Mouse (Mus musculus) heart, adult 2 months (tissue): ENCODE data around the gene Tiam2.

Experiments
- CTCF ChIP-seq: fragments of 200-600 bp; IDR thresholded peaks from 2 replicates; pipeline ENCODE4 v1.8.1; 2022; ENCODE audit warnings: antibody characterized with exemption, mild to moderate bottlenecking, moderate library complexity
- EP300 ChIP-seq: fragments of 200-500 bp; IDR thresholded peaks from 2 replicates; pipeline ENCODE4 v1.6.1; 2011; ENCODE audit warnings: low read depth, low read length, control low read depth; ENCODE audit not compliant: insufficient read depth
- POLR2A ChIP-seq: fragments of 200-500 bp; IDR thresholded peaks from 2 replicates; pipeline ENCODE4 v1.6.1; 2011; ENCODE audit warnings: mild to moderate bottlenecking, low read depth, low read length, control low read depth; ENCODE audit not compliant: insufficient read depth

DNA sequence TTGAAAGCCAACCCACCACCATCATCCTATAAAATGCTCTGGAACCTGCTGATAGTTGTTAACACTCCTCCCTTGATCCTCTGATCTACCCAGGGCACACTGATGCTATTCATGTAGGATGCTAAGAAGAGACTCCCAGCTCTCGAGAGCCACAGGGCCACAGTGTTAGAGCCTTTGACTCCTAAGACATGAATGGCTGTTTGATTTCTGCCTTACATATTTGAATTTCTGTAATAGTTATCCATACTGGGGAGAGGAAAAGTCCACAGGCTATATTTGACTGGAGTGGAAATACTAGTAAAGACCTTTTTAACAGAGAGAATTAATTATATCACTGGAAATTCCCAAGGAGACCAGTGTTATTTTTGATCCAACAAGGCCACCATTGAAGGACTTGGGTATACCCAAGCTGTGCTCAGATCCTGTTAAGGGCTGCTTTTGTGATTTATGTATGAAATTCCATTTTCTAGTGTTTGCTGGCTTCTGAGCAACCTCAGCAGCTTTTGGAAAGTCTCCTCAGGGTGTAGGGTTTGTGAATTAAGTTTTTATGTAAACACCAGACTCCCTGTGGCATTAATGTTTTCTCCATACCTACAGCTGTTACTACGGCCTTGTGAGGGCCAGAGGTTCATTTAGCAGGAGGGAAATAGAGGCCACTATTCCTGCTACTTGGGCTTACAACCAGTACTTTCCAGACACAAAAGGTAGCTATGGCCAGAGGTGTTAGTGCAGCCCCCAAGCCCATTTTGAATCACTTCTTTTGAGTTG is 131.7 kb downstream of the Tiam2 start:
- TF ChIP-seq POLR2A, result no peak
- TF ChIP-seq CTCF, result no peak
- no peak for TF ChIP-seq EP300
